Mouse (Mus musculus) limb, embryonic 12.5 days (tissue): ENCODE measurements around the gene Gjc2. TPM values are rescaled to one million over a fixed set of nuclear protein-coding genes. Genes with fewer than 3 reads are reported as not detected.
"Not testable (repeated sequence)": the region's sequence is repeated elsewhere in the genome, so short reads cannot be mapped to it uniquely, and the experiment has no call there.

Experiments used
- ATAC-seq: fragments of 200-750 bp; cut with Nextera tagmentation; 2 replicates; pipeline ENCODE4 v1.8.0; 2017; ENCODE audit warnings: low read depth, moderate TSS enrichment; ENCODE audit not compliant: insufficient number of reproducible peaks, insufficient read depth, low FRiP score, low TSS enrichment
- H3K27ac ChIP-seq: fragments of 300-500 bp; sonication (generic); 2 replicates; pipeline ENCODE4 v1.5.1; 2016; ENCODE audit warnings: mild to moderate bottlenecking, moderate library complexity
- H3K27me3 ChIP-seq: fragments of 300-500 bp; sonication (generic); 2 replicates; pipeline ENCODE4 v1.6.1; 2016; ENCODE audit warnings: mild to moderate bottlenecking, moderate library complexity
- H3K36me3 ChIP-seq: fragments of 300-500 bp; sonication (generic); 2 replicates; pipeline ENCODE4 v1.6.1; 2016; ENCODE audit warnings: mild to moderate bottlenecking, moderate library complexity
- H3K4me1 ChIP-seq: fragments of 300-500 bp; sonication (generic); replicated peaks from 2 replicates; pipeline ENCODE4 v1.6.1; 2016
- H3K4me2 ChIP-seq: fragments of 300-500 bp; sonication (generic); 2 replicates; pipeline ENCODE4 v1.6.1; 2016; ENCODE audit warnings: mild to moderate bottlenecking, moderate library complexity
- H3K4me3 ChIP-seq: fragments of 300-500 bp; sonication (generic); replicated peaks from 2 replicates; pipeline ENCODE4 v1.5.1; 2016; ENCODE audit warnings: mild to moderate bottlenecking
- H3K9ac ChIP-seq: fragments of 300-500 bp; sonication (generic); replicated peaks from 2 replicates; pipeline ENCODE4 v1.6.1; 2016; ENCODE audit warnings: mild to moderate bottlenecking, moderate library complexity
- H3K9me3 ChIP-seq: fragments of 300-500 bp; sonication (generic); 2 replicates; pipeline ENCODE4 v1.6.1; 2016; ENCODE audit warnings: mild to moderate bottlenecking, moderate library complexity
- WGBS: fragments of 180-500 bp; shearing (Covaris S2); methylation state at CpG from one replicate; pipeline ENCODE4 v1.1.7; 2016; 5-methylcytosine and 5-hydroxymethylcytosine counted together
- polyA plus RNA-seq: library from polyadenylated mRNA; unstranded; fragments of >200 nt; fragmentation: Nextera tagmentation; extraction: Ambion mirVana; gene quantifications from 2 replicates; pipeline ENCODE4 v1.2.1, GENCODE M21; 2016

The Gjc2 gene
- polyA plus RNA-seq, 1 experiment from 2014 or later = 1.2 TPM

DNA sequence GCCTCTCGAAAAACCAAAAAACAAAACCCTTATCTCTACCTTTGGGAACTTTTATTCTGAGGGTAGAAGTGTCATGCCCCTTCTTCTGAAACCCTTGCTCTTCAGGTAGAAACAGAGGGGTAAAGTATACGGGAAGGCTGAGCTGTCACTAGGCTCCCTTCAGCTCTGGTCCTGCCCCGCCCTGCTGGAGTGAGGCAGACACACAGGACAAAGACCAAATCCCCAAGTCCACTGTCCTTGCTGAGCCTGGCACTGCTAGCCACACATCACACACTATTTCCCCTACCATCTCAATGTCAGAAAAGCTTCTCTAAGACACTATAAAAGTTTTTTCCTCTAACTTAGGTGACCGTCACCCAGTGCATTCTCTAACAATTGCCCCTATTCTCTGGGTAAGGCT is 39.3 kb upstream of the Gjc2 start:
- 89% methylated on average over 4 of the region's 4 CpGs for whole genome bisulfite sequencing
- no peak for ATAC-seq
- Histone ChIP-seq H3K9ac (no peak overlapping the region), H3K4me2 (no peak overlapping the region), H3K36me3 (peaks cover 49% of the 10 kb centered on the region), H3K27ac (no peak overlapping the region), H3K4me3 (no peak overlapping the region), H3K27me3 (no peaks in the 10 kb centered on the region), H3K4me1 (peaks cover 33% of the 10 kb centered on the region), H3K9me3 (no peaks in the 10 kb centered on the region)

DNA sequence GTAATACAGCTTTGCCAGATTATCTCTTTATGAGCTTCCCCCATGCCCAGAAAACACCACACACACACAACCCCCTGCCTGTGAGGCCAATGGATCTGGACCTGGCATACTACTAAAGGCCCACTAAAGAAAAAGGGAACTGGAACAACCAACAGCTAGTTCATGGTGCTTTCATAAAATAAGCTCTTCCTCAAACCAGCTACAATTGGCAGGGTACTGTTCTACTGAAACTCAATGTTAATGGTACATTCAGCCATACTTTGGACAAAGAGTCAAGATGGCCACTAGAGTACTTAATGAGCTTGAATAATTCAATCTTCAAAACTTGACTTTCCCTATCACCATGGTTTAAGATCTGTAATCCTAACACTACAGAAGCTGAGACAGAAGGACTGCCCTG is 38.6 kb upstream of the Gjc2 start:
- Histone ChIP-seq H3K4me2 (no peak overlapping the region), H3K36me3 (peaks cover 53% of the 10 kb centered on the region), H3K27ac (no peak overlapping the region), H3K9me3 (no peaks in the 10 kb centered on the region), H3K4me1 (peaks cover 28% of the 10 kb centered on the region), H3K27me3 (no peaks in the 10 kb centered on the region), H3K4me3 (no peak overlapping the region), H3K9ac (no peak overlapping the region)
- ATAC-seq = no peak

- Histone ChIP-seq H3K4me1 (peaks cover 8% of the 10 kb centered on the region; the same call in 1 of the 2 replicates), H3K9ac (no peak overlapping the region), H3K36me3 (peaks cover 74% of the 10 kb centered on the region), H3K4me3 (no peak overlapping the region), H3K4me2 (no peak overlapping the region), H3K27ac (no peak overlapping the region), H3K27me3 (no peaks in the 10 kb centered on the region), H3K9me3 (no peaks in the 10 kb centered on the region)
- no peak for ATAC-seq
Observed at GRCm38 (mm10) chr11:59219064-59219463, 36.1 kb upstream of the Gjc2 start.

- H3K4me3 ChIP-seq = no peak overlapping the region
- no peaks in the 10 kb centered on the region for H3K27me3 ChIP-seq
- 0 out of 2 replicates have a peak overlapping the region, but pooled peaks have one; percentile 1 for H3K27ac ChIP-seq
- 0 out of 2 replicates have a peak, but pooled peaks cover 2% of the 10 kb centered on the region for H3K4me1 ChIP-seq
- no peak overlapping the region for H3K9ac ChIP-seq
- ATAC-seq = no peak
- 83% methylated on average over 4 of the region's 4 CpGs for WGBS
- H3K36me3 ChIP-seq = peaks cover 69% of the 10 kb centered on the region
- no peaks in the 10 kb centered on the region for H3K9me3 ChIP-seq
- H3K4me2 ChIP-seq = no peak overlapping the region
Observed at GRCm38 (mm10) chr11:59218389-59218998, 35.5 kb upstream of the Gjc2 start.

DNA sequence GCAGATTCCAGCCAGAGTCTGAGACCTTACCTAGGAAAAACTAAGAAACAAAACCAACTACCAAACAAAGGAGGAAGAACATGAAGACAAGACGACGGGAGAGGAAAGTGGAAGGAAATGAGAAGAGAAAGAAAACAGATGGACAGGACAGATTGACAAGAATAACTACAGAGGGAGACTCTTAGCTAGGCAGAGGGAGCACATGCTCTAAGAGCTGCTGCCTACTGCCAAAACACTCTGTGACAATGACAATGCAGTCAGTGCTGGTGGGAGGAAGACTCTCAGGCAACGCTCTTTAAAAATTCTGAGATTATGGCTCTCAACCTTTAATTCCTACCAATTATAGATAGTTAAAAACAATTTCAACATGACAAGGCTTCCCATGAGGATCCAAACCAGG is 33.9 kb upstream of the Gjc2 start:
- 91% methylated on average over 3 of the region's 3 CpGs for WGBS
- Histone ChIP-seq H3K27ac (no peak overlapping the region), H3K9ac (no peak overlapping the region), H3K27me3 (no peaks in the 10 kb centered on the region), H3K36me3 (peaks cover 76% of the 10 kb centered on the region), H3K9me3 (no peaks in the 10 kb centered on the region), H3K4me3 (no peak overlapping the region), H3K4me2 (no peak overlapping the region), H3K4me1 (no peaks in the 10 kb centered on the region)
- no peak for ATAC-seq

- no peak overlapping the region for H3K9ac ChIP-seq
- H3K4me1 ChIP-seq = peaks cover 11% of the 10 kb centered on the region
- H3K36me3 ChIP-seq = peaks cover 77% of the 10 kb centered on the region
- H3K4me2 ChIP-seq = no peak overlapping the region
- no peak overlapping the region for H3K4me3 ChIP-seq
- no peak overlapping the region for H3K27ac ChIP-seq
- ATAC-seq = no peak
- 95% methylated on average over 12 of the region's 12 CpGs for WGBS
- no peaks in the 10 kb centered on the region for H3K27me3 ChIP-seq
- H3K9me3 ChIP-seq = no peaks in the 10 kb centered on the region
Observed at GRCm38 (mm10) chr11:59212892-59213494, 30.0 kb upstream of the Gjc2 start.

- 88% methylated on average over 12 of the region's 12 CpGs for WGBS
- not testable (repeated sequence) for H3K4me3 ChIP-seq, H3K4me2 ChIP-seq, H3K27me3 ChIP-seq, H3K9ac ChIP-seq, H3K9me3 ChIP-seq, H3K27ac ChIP-seq, ATAC-seq
- H3K4me1 ChIP-seq = peaks cover 11% of the 10 kb centered on the region
- H3K36me3 ChIP-seq = peaks cover 71% of the 10 kb centered on the region
Observed at GRCm38 (mm10) chr11:59212320-59212719, 29.3 kb upstream of the Gjc2 start.

DNA sequence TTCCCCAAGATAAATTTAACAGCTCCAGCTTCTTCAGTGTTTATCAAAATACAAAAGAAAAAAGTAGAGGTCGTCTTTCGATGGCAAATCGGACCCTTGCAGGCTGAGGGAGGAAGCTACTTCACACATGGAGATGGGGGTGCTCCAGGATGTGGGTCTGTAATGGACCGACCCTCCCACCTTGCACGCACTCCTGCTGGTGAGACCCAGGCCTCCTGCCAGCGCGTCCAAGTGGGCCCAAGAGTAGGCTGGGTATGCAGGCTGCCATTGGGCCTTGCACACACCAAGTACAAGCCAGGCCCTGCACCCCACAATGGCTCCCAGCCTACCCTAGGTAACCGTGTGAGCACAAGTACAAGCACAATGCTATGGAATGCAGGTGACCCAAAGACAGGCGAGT is 28.5 kb upstream of the Gjc2 start:
- H3K4me1 ChIP-seq = peaks cover 11% of the 10 kb centered on the region
- H3K27ac ChIP-seq, H3K27me3 ChIP-seq, ATAC-seq, H3K4me2 ChIP-seq, H3K9me3 ChIP-seq, H3K4me3 ChIP-seq, H3K9ac ChIP-seq: not testable (repeated sequence)
- 93% methylated on average over 9 of the region's 9 CpGs for WGBS
- H3K36me3 ChIP-seq = peaks cover 73% of the 10 kb centered on the region

GRCm38 (mm10) chr11:59210020-59210419 is 27.0 kb upstream of the Gjc2 start:
- H3K27me3 ChIP-seq = no peaks in the 10 kb centered on the region
- peaks cover 11% of the 10 kb centered on the region for H3K4me1 ChIP-seq
- WGBS = 86% methylated on average over 4 of the region's 4 CpGs
- H3K27ac ChIP-seq = no peak overlapping the region
- no peak overlapping the region for H3K4me3 ChIP-seq
- H3K4me2 ChIP-seq = peak overlapping the region; percentile 90; the same call in 1 of the 2 replicates
- H3K36me3 ChIP-seq = peaks cover 73% of the 10 kb centered on the region
- H3K9ac ChIP-seq = no peak overlapping the region
- H3K9me3 ChIP-seq = no peaks in the 10 kb centered on the region
- ATAC-seq = no peak

GRCm38 (mm10) chr11:59209580-59209979 is 26.6 kb upstream of the Gjc2 start:
- Histone ChIP-seq H3K4me3 (peak overlapping the region; percentile 91), H3K27ac (no peak overlapping the region), H3K9me3 (no peaks in the 10 kb centered on the region), H3K36me3 (peaks cover 74% of the 10 kb centered on the region), H3K27me3 (no peaks in the 10 kb centered on the region), H3K4me1 (peaks cover 11% of the 10 kb centered on the region), H3K4me2 (peak overlapping the region; percentile 90), H3K9ac (no peak overlapping the region)
- WGBS = 81% methylated on average over 5 of the region's 5 CpGs
- ATAC-seq = no peak

DNA sequence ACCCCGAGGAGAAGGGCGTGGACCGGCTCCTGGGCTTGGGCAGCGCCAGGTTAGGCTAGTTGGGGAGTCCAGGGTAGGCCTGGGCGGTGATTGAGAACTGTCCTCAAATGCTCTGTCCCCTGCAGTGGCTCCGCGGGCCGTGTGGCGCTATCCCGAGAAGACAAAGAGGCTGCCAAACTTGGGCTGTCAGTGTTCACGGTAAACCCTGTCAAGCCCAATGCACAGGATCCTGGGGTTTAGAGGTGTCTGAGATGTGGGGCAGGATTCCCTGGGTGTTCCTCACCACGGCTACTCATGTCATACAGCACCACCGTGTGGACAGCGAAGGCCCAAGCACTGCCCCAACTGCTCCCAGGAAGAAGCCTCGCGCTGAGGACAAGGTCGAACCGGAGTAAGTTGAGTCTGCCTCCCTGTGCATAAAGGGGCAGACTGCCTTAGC is 26.0 kb upstream of the Gjc2 start:
- Histone ChIP-seq H3K36me3 (peaks cover 77% of the 10 kb centered on the region), H3K27me3 (no peaks in the 10 kb centered on the region), H3K9ac (peak overlapping the region; percentile 86), H3K9me3 (no peaks in the 10 kb centered on the region), H3K27ac (peak overlapping the region; percentile 95; the same call in 1 of the 2 replicates), H3K4me2 (peak overlapping the region; percentile 90), H3K4me3 (peak overlapping the region; percentile 91), H3K4me1 (peaks cover 11% of the 10 kb centered on the region)
- 12% methylated on average over 18 of the region's 18 CpGs for WGBS
- peak; percentile 38; the same call in 1 of the 2 replicates for ATAC-seq
